Mouse (Mus musculus) megakaryocyte, embryonic 14.5 days (primary cell): ENCODE measurements at regions not wholly inside any gene's neighbourhood (a gene's known extent, or its start where the extent isn't known, plus 50 kb on each side); places are given as distances from the start of the nearest gene placed in this dataset.

Experiments used
- H3K27me3 ChIP-seq: replicated peaks from 2 replicates; pipeline ENCODE3; 2012; ENCODE audit warnings: inconsistent platforms
- H3K36me3 ChIP-seq: replicated peaks from 2 replicates; pipeline ENCODE3; 2012; ENCODE audit warnings: low read length, inconsistent platforms, mixed read lengths
- H3K4me1 ChIP-seq: 2 replicates; pipeline ENCODE4 v1.6.1; 2012; ENCODE audit warnings: inconsistent platforms
- H3K4me3 ChIP-seq: replicated peaks from 2 replicates; pipeline ENCODE3; 2012; ENCODE audit warnings: moderate library complexity, mild to moderate bottlenecking, inconsistent platforms
- H3K9me3 ChIP-seq: 2 replicates; pipeline ENCODE4 v1.6.1; 2012; ENCODE audit warnings: inconsistent platforms
- FLI1 ChIP-seq: IDR thresholded peaks from 2 replicates; pipeline ENCODE4 v1.6.1; 2012; ENCODE audit warnings: low read length, inconsistent platforms, mixed read lengths
- GATA1 ChIP-seq: IDR thresholded peaks from 3 replicates; pipeline ENCODE4 v1.6.1; 2012; ENCODE audit warnings: mixed read lengths, low read length, inconsistent platforms, borderline replicate concordance

- TF ChIP-seq GATA1, result no peak
- TF ChIP-seq FLI1, result no peak
- H3K9me3 ChIP-seq, result no peaks in the 10 kb centered on the region
- H3K4me1 ChIP-seq, result no peaks in the 10 kb centered on the region
- H3K36me3 ChIP-seq, result no peaks in the 10 kb centered on the region
- no peak overlapping the region for H3K4me3 ChIP-seq
- no peaks in the 10 kb centered on the region for H3K27me3 ChIP-seq
Measured at GRCm38 (mm10) chr9:86079275-86079674, 237.1 kb downstream of the Tpbg start.

DNA sequence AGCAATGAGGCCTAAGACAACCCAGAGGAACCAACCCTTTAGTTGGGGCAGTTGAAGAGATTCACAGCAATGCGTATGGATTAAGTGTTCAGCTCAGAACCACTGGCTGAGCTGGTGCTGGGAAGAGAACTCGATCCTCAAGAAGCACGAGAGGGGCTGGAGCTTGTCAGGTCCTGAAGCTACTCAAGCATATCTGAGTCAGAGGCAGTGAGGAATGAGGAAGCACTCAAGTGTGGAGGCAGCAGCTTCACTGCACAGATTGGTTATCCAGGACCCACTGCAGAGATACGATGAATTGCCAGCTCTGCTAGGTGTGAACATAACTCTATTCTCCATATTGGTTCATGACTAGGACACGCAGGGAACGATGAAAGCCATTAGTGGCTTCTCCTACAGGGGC, 239.7 kb downstream of the Tpbg start:
- Histone ChIP-seq H3K9me3 (peaks cover 8% of the 10 kb centered on the region), H3K4me3 (no peak overlapping the region), H3K4me1 (no peaks in the 10 kb centered on the region), H3K36me3 (no peaks in the 10 kb centered on the region), H3K27me3 (no peaks in the 10 kb centered on the region)
- TF ChIP-seq GATA1 (no peak), FLI1 (no peak)

DNA sequence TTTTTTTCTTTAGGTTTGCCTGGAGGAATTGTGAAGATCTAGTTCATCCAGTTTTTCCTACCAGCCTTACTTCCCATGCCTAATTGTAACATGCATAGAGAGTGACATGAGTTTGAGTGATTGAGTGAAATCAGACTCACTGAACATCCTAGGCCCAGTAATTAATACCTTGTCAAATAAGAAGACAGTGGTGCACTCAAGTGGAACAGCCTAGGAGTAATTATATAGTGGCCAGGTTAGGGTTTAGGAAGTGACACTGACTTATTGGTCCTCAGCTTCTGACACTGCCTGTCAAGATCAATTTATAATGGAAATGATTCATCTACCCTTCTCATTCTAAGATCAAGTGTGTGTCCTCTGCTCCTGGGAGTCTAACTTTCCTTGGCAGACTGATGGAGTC, 250.8 kb downstream of the Tpbg start:
- Histone ChIP-seq H3K4me1 (no peaks in the 10 kb centered on the region), H3K36me3 (no peaks in the 10 kb centered on the region), H3K9me3 (peaks cover 5% of the 10 kb centered on the region), H3K4me3 (no peak overlapping the region), H3K27me3 (no peaks in the 10 kb centered on the region)
- no peak for TF ChIP-seq GATA1
- TF ChIP-seq FLI1, result no peak

GRCm38 (mm10) chr9:86095460-86095859, 253.3 kb downstream of the Tpbg start:
- H3K27me3 ChIP-seq, result no peaks in the 10 kb centered on the region
- no peaks in the 10 kb centered on the region for H3K36me3 ChIP-seq
- H3K4me3 ChIP-seq, result no peak overlapping the region
- TF ChIP-seq GATA1 (no peak), FLI1 (no peak)
- no peaks in the 10 kb centered on the region for H3K4me1 ChIP-seq
- H3K9me3 ChIP-seq, result peaks cover 5% of the 10 kb centered on the region

DNA sequence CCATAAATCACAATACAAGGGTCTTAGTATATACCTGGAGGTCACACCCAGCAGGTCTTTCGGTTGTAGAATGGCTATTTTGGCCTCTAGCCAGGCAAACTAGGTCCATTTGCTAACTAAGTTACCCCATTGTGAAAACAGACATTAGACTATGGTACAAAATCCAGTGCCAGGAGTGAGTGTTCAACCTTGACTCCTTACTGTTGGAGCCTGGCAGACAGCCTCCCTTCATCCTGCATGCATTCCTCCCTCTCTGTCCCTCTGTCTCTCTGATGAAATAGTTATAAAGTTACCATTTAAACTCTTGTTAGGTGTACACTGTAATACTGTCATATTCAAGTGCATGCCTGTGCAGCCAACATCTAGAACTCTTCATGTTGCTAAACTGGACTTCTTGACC, 254.1 kb downstream of the Tpbg start:
- Histone ChIP-seq H3K4me1 (no peaks in the 10 kb centered on the region), H3K27me3 (no peaks in the 10 kb centered on the region), H3K4me3 (no peak overlapping the region), H3K9me3 (peaks cover 5% of the 10 kb centered on the region), H3K36me3 (no peaks in the 10 kb centered on the region)
- TF ChIP-seq GATA1 (no peak), FLI1 (no peak)

DNA sequence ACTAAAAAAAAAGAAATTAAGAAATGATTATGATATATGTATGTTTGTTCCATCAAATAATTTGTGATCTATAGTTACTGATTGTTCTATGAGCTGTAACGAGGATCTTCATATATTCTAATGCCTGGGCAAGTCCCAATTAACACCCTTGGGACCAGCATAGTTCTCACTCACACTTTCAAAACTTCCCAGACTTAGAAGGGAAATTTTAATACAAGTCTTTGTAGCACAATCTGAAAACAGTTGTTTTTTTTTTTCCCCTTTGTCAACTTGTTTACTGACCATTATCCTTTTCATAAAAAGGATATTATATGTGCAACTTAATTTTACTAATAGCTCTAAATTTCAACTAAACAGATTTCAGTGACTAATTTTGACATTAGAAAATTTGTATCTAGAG, 257.1 kb downstream of the Tpbg start:
- Histone ChIP-seq H3K36me3 (no peaks in the 10 kb centered on the region), H3K9me3 (no peaks in the 10 kb centered on the region), H3K4me3 (no peak overlapping the region), H3K4me1 (no peaks in the 10 kb centered on the region), H3K27me3 (no peaks in the 10 kb centered on the region)
- TF ChIP-seq GATA1, result no peak
- no peak for TF ChIP-seq FLI1

- TF ChIP-seq FLI1, result no peak
- no peak for TF ChIP-seq GATA1
- Histone ChIP-seq H3K4me3 (no peak overlapping the region), H3K36me3 (no peaks in the 10 kb centered on the region), H3K4me1 (no peaks in the 10 kb centered on the region), H3K9me3 (0 out of 2 replicates have a peak, but pooled peaks cover 4% of the 10 kb centered on the region), H3K27me3 (no peaks in the 10 kb centered on the region)
Measured at GRCm38 (mm10) chr9:86101360-86102086, 259.3 kb downstream of the Tpbg start.

- no peaks in the 10 kb centered on the region for H3K36me3 ChIP-seq
- H3K4me3 ChIP-seq, result no peak overlapping the region
- TF ChIP-seq FLI1 (no peak), GATA1 (no peak)
- no peaks in the 10 kb centered on the region for H3K4me1 ChIP-seq
- H3K9me3 ChIP-seq, result 0 out of 2 replicates have a peak, but pooled peaks cover 4% of the 10 kb centered on the region
- H3K27me3 ChIP-seq, result no peaks in the 10 kb centered on the region
Measured at GRCm38 (mm10) chr9:86103607-86104006, 261.4 kb downstream of the Tpbg start.

DNA sequence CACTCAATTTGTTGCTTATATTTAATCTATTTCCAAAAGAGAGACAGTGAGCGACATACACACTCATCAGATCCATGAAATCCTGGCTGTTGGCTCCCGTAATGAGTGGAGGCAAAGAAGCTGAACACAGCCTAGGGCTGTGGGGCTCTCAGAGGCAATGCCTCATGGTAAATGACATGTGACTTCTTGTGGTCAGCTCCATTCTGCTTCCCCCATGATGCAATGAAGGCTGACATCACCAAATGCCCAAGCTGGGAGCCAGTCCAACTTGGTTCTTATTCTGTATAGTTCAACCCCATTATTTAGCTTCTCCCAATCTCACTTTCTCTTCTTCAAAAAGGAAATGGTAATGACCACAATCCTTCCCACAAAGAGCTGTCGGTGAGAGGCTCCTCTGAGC, 262.5 kb downstream of the Tpbg start:
- H3K27me3 ChIP-seq, result no peaks in the 10 kb centered on the region
- no peaks in the 10 kb centered on the region for H3K36me3 ChIP-seq
- no peak overlapping the region for H3K4me3 ChIP-seq
- TF ChIP-seq GATA1, result no peak
- TF ChIP-seq FLI1, result no peak
- H3K4me1 ChIP-seq, result no peaks in the 10 kb centered on the region
- H3K9me3 ChIP-seq, result 0 out of 2 replicates have a peak, but pooled peaks cover 4% of the 10 kb centered on the region

DNA sequence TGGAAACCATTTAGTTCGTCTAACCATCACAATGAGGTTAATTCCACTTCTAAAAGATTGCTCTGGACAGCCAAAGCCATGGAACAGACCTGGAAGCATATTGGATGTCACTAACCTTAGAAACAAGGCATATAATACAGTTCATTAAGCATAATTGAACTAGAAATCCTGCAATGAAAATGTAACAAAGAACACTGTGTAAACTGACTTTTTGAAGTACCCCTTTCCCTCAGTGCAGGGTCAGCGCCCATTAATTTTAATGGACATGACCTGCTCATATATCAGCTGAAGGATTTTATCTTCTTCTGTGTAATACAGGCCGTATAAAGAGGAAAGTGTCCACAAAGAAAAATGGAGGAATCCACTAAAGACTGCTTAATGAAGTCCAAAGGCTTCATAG, 263.7 kb downstream of the Tpbg start:
- no peaks in the 10 kb centered on the region for H3K4me1 ChIP-seq
- TF ChIP-seq GATA1 (no peak), FLI1 (no peak)
- no peak overlapping the region for H3K4me3 ChIP-seq
- H3K27me3 ChIP-seq, result no peaks in the 10 kb centered on the region
- H3K36me3 ChIP-seq, result no peaks in the 10 kb centered on the region
- H3K9me3 ChIP-seq, result peaks cover 8% of the 10 kb centered on the region; the same call in 1 of the 2 replicates
